Mouse (Mus musculus) ES-Bruce4 (cell line): ENCODE measurements around the gene Bdh1. TPM values are rescaled to one million over a fixed set of nuclear protein-coding genes. Genes with fewer than 3 reads are reported as not detected.

ENCODE experiments used
- H3K27ac ChIP-seq: 2 replicates; pipeline ENCODE4 v1.5.1; 2012; ENCODE audit warnings: low read length, inconsistent platforms; ENCODE audit not compliant: insufficient read depth
- H3K27me3 ChIP-seq: 2 replicates; pipeline ENCODE4 v1.6.1; 2012; ENCODE audit warnings: mild to moderate bottlenecking, low read length, inconsistent platforms; ENCODE audit not compliant: control insufficient read depth, poor library complexity, insufficient read depth, severe bottlenecking
- H3K36me3 ChIP-seq: 2 replicates; pipeline ENCODE4 v1.6.1; 2012; ENCODE audit warnings: inconsistent platforms, mild to moderate bottlenecking, low read length, moderate library complexity; ENCODE audit not compliant: control insufficient read depth, poor library complexity, insufficient read depth, severe bottlenecking
- H3K4me1 ChIP-seq: one replicate; pipeline ENCODE4 v1.8.1; 2011; ENCODE audit warnings: low read length; ENCODE audit not compliant: control insufficient read depth, insufficient read depth
- H3K4me3 ChIP-seq: 2 replicates; pipeline ENCODE4 v1.5.1; 2011; ENCODE audit warnings: low read depth, mild to moderate bottlenecking, low read length
- H3K9ac ChIP-seq: 2 replicates; pipeline ENCODE4 v1.6.1; 2012; ENCODE audit warnings: low read depth, mild to moderate bottlenecking, inconsistent platforms; ENCODE audit not compliant: poor library complexity, severe bottlenecking
- H3K9me3 ChIP-seq: replicated peaks from 2 replicates; pipeline ENCODE4 v1.6.1; 2012; ENCODE audit warnings: mild to moderate bottlenecking, low read length, inconsistent platforms; ENCODE audit not compliant: control insufficient read depth, poor library complexity, insufficient read depth, severe bottlenecking
- CTCF ChIP-seq: IDR thresholded peaks from one replicate; pipeline ENCODE4 v1.8.1; 2011; ENCODE audit warnings: low read depth, low read length
- EP300 ChIP-seq: IDR thresholded peaks from 2 replicates; pipeline ENCODE4 v1.6.1; 2011; ENCODE audit warnings: low read depth, low read length; ENCODE audit not compliant: insufficient read depth
- POLR2A ChIP-seq: IDR thresholded peaks from one replicate; pipeline ENCODE4 v1.8.1; 2011; ENCODE audit warnings: low read length; ENCODE audit not compliant: insufficient read depth
- polyA plus RNA-seq: library from polyadenylated mRNA; stranded (reverse); fragments of >200 nt; gene quantifications from 2 replicates; pipeline ENCODE4 v1.2.4, GENCODE M21; 2011; ENCODE audit warnings: low read depth; ENCODE audit not compliant: missing spikeins, insufficient read depth, insufficient read length

Bdh1 gene
- polyA plus RNA-seq, 1 experiment: 14.4 TPM

DNA sequence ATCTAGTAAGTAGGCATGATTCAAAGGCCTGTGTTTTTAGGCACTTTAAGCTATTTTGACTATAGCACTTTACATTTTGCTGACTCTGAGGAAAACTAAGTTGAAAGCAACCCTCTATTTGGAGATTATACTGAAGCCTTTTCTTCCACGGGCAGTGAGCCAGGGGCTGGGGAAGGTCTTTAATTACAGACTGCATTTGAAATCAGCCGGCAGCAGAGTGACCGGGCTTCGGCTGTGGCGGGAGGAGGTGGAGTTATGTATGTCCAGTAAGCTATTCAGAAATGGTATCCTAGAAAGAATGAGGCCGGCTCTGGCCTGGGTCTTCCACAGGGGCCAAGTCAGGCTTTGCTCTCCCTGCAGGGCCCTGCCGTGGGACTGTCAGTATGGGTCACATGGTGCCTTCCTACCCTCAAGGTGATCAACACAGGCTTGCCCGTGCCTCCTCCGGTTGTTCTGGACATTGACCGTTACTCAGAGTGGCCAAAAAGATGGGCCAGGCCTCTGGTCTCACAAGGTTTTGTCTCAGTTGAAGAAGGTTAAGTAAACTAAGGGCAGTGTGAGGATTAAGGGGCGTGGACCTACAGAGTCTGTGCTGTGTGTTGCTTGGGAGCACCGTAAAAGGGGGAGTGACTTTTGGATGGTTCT lies 11.5 kb downstream of the Bdh1 start:
- no peak overlapping the region for H3K27ac ChIP-seq
- no peak overlapping the region for H3K9ac ChIP-seq
- no peaks in the 10 kb centered on the region for H3K9me3 ChIP-seq
- TF ChIP-seq CTCF (no peak), POLR2A (no peak), EP300 (no peak)
- no peaks in the 10 kb centered on the region for H3K27me3 ChIP-seq
- H3K4me3 ChIP-seq: no peak overlapping the region
- H3K4me1 ChIP-seq: no peaks in the 10 kb centered on the region
- H3K36me3 ChIP-seq: no peaks in the 10 kb centered on the region

DNA sequence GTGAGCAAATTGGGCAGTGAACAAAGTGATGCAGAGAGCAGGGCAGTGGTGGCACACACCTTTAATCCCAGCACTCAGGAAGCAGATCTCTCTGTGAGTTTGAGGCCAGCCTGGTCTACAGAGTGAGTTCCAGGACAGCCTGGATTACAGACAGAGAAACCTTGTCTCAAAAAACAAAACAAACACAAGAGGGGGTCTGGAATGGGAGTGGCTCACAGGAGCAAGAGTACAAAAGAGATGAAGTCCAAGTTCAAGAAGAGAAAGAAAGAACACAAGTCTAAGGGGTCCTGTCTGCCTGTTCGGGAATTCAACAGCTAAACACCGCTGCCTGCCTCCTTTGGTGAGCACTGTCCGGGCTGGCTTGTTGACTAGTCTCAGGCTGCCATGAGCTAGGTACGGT lies 13.1 kb downstream of the Bdh1 start:
- Histone ChIP-seq H3K27ac (no peak overlapping the region), H3K4me1 (no peaks in the 10 kb centered on the region), H3K9ac (no peak overlapping the region), H3K27me3 (no peaks in the 10 kb centered on the region), H3K9me3 (no peaks in the 10 kb centered on the region), H3K36me3 (no peaks in the 10 kb centered on the region), H3K4me3 (no peak overlapping the region)
- TF ChIP-seq POLR2A: no peak
- TF ChIP-seq EP300: no peak
- no peak for TF ChIP-seq CTCF

- H3K27ac ChIP-seq: no peak overlapping the region
- TF ChIP-seq POLR2A (no peak), CTCF (peak; percentile 40)
These were observed 14.0 kb downstream of the Bdh1 start for GRCm38 (mm10) chr16:31436085-31436484.

DNA sequence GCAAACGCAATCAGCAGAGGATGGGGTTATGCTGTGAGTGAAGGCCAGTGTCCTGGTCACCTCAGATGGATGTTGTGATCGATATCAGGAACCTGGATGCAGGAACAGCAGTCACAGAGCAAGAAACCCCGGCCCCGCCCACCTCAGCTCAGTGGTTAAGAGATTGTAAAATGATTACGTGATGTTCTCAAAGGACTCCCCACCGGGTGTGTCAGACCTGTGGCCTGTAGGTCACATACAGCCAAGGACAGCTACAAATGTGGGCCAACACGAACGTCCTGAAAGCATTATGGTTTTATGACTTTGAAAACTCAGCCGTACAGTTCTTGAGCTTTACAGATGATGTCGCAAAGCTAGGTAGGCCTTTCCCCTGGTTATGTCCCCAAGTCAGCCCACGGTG lies 15.3 kb downstream of the Bdh1 start:
- Histone ChIP-seq H3K4me1 (no peaks in the 10 kb centered on the region), H3K36me3 (no peaks in the 10 kb centered on the region), H3K27me3 (no peaks in the 10 kb centered on the region), H3K9me3 (no peaks in the 10 kb centered on the region), H3K4me3 (no peak overlapping the region), H3K9ac (no peak overlapping the region), H3K27ac (no peak overlapping the region)
- TF ChIP-seq POLR2A (no peak), EP300 (no peak), CTCF (no peak)

More at GRCm38 (mm10) chr16:31436085-31436484, 14.0 kb downstream of the Bdh1 start:
- no peaks in the 10 kb centered on the region for H3K36me3 ChIP-seq
- no peaks in the 10 kb centered on the region for H3K4me1 ChIP-seq
- no peak overlapping the region for H3K4me3 ChIP-seq
- H3K9ac ChIP-seq: no peak overlapping the region
- H3K9me3 ChIP-seq: no peaks in the 10 kb centered on the region
- H3K27me3 ChIP-seq: no peaks in the 10 kb centered on the region

GRCm38 (mm10) chr16:31439529-31439928 lies 17.4 kb downstream of the Bdh1 start:
- H3K27me3 ChIP-seq: no peaks in the 10 kb centered on the region
- H3K9me3 ChIP-seq: no peaks in the 10 kb centered on the region
- no peak overlapping the region for H3K27ac ChIP-seq
- no peaks in the 10 kb centered on the region for H3K4me1 ChIP-seq
- H3K4me3 ChIP-seq: no peak overlapping the region
- TF ChIP-seq POLR2A (no peak), EP300 (no peak), CTCF (no peak)
- H3K9ac ChIP-seq: no peak overlapping the region
- H3K36me3 ChIP-seq: no peaks in the 10 kb centered on the region

DNA sequence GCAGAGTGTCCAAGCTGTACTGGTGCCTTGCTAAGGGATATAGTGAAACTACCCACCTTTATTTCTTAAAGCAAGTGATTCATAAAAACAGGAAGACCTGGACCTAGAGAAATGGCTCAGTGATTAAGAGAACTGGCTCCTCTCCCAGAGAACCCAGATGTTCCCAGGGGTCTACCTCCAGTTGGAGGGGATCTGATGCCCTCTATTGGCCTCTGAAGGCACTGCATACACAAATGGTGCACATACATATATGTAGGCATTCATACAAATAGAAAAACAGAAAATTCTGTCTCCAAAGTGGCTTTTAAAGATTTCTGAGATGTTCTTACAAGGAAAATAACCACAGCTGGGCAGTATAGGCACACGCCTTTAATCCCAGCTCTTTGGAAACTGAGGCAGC lies 18.0 kb downstream of the Bdh1 start:
- H3K9ac ChIP-seq: no peak overlapping the region
- H3K36me3 ChIP-seq: no peaks in the 10 kb centered on the region
- H3K27ac ChIP-seq: no peak overlapping the region
- H3K27me3 ChIP-seq: no peaks in the 10 kb centered on the region
- TF ChIP-seq CTCF (no peak), POLR2A (no peak), EP300 (no peak)
- no peaks in the 10 kb centered on the region for H3K4me1 ChIP-seq
- no peaks in the 10 kb centered on the region for H3K9me3 ChIP-seq
- H3K4me3 ChIP-seq: no peak overlapping the region
